Mouse (Mus musculus): ENCODE measurements around the gene Ppp1r14c. TPM values are rescaled to one million over a fixed set of nuclear protein-coding genes. Genes with fewer than 3 reads are reported as not detected.

The Ppp1r14c gene
- polyA plus RNA-seq, 1 experiment from 2014 or later: 302 TPM

DNA sequence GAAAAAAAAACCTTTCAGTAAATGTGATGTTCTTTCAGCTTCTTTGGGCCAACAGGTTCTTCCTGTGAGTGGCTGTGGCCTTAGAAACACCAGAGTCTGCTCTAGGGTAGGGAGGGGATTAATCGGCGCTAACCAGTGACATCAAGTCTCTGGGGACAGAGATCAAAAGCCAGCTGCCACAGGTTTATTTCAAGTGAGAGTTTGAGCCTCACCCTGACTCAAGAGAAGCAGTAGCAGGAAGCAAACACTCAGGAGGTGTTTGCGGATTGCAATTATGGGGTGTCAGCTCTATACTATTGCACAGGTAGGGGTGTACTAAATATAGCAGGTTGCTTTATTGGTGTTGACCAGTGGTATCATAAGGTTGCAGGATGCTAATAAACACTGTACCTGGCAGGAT, 144.6 kb downstream of the Ppp1r14c start:
- WGBS: 48% methylated on average over 3 of the region's 3 CpGs
- H3K9ac ChIP-seq (ENCODE audit: low read length): 0 out of 2 replicates have a peak overlapping the region, but pooled peaks have one; percentile 26
- no peaks in the 10 kb centered on the region for H3K27me3 ChIP-seq (ENCODE audit: control insufficient read depth, insufficient read depth, low read length)
- H3K4me1 ChIP-seq (ENCODE audit: control insufficient read depth, insufficient read depth, low read length): peaks cover 28% of the 10 kb centered on the region
- no peak overlapping the region for H3K4me3 ChIP-seq (ENCODE audit: low read length)
- no peak overlapping the region for H3K4me2 ChIP-seq (ENCODE audit: low read depth, low read length)
- peak overlapping the region; percentile 43 for H3K27ac ChIP-seq (ENCODE audit: low read length)
- no peaks in the 10 kb centered on the region for H3K36me3 ChIP-seq (ENCODE audit: control insufficient read depth, insufficient read depth)
- ATAC-seq (replicated peaks; ENCODE audit: extremely low read depth, insufficient read depth, low FRiP score): no peak
- 0 out of 2 replicates have a peak, but pooled peaks cover 5% of the 10 kb centered on the region for H3K9me3 ChIP-seq (replicated peaks; ENCODE audit: control insufficient read depth, low read length)

GRCm38 (mm10) chr10:3511401-3511800, 145.5 kb downstream of the Ppp1r14c start:
- no peak for ATAC-seq (replicated peaks; ENCODE audit: extremely low read depth, insufficient read depth, low FRiP score)
- no peaks in the 10 kb centered on the region for H3K36me3 ChIP-seq (ENCODE audit: control insufficient read depth, insufficient read depth)
- 72% methylated on average over 3 of the region's 3 CpGs for WGBS
- H3K27me3 ChIP-seq (ENCODE audit: control insufficient read depth, insufficient read depth, low read length): no peaks in the 10 kb centered on the region
- H3K27ac ChIP-seq (ENCODE audit: low read length): no peak overlapping the region
- no peak overlapping the region for H3K4me3 ChIP-seq (ENCODE audit: low read length)
- H3K4me1 ChIP-seq (ENCODE audit: control insufficient read depth, insufficient read depth, low read length): peaks cover 28% of the 10 kb centered on the region
- H3K4me2 ChIP-seq (ENCODE audit: low read depth, low read length): no peak overlapping the region
- H3K9ac ChIP-seq (ENCODE audit: low read length): no peak overlapping the region
- H3K9me3 ChIP-seq (replicated peaks; ENCODE audit: control insufficient read depth, low read length): 0 out of 2 replicates have a peak, but pooled peaks cover 5% of the 10 kb centered on the region

DNA sequence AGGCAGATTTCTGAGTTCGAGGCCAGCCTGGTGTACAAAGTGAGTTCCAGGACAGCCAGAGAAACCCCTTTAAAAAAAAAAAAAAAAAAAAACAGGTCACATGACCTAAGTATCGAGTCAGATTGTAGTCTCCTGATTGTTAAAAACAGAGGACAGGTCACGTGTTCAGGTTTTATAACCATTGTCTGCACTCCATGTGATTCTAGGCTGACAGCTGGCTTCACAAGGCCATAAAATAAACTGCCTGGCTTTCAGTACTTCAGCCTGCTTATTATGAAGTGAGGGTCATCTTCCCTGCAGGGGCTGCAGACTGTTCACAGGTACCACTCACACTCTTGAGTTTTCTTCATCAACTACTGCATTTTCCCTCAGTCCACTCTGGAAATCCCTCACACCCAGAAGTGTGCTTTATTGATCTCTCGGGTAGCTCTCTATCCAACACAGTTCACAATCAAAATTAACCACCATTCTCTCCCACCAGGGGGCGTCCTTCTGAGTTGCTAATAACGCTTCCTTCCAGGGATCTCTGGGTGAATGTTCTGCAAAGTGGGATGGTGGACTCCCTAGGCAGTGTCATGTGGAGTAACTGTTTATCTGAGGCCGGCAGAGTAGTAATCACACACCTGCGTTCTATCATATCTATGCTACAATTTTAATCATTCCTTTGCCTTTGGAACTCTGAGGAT, 146.9 kb downstream of the Ppp1r14c start:
- 72% methylated on average over 8 of the region's 8 CpGs for WGBS
- no peaks in the 10 kb centered on the region for H3K27me3 ChIP-seq (ENCODE audit: control insufficient read depth, insufficient read depth, low read length)
- no peaks in the 10 kb centered on the region for H3K36me3 ChIP-seq (ENCODE audit: control insufficient read depth, insufficient read depth)
- H3K27ac ChIP-seq (ENCODE audit: low read length): no peak overlapping the region
- H3K9ac ChIP-seq (ENCODE audit: low read length): no peak overlapping the region
- ATAC-seq (replicated peaks; ENCODE audit: extremely low read depth, insufficient read depth, low FRiP score): no peak
- H3K4me2 ChIP-seq (ENCODE audit: low read depth, low read length): no peak overlapping the region
- no peaks in the 10 kb centered on the region for H3K9me3 ChIP-seq (replicated peaks; ENCODE audit: control insufficient read depth, low read length)
- H3K4me1 ChIP-seq (ENCODE audit: control insufficient read depth, insufficient read depth, low read length): peaks cover 24% of the 10 kb centered on the region
- H3K4me3 ChIP-seq (ENCODE audit: low read length): no peak overlapping the region

- WGBS: 61% methylated on average over 6 of the region's 6 CpGs
- H3K27me3 ChIP-seq (ENCODE audit: control insufficient read depth, insufficient read depth, low read length): no peaks in the 10 kb centered on the region
- H3K36me3 ChIP-seq (ENCODE audit: control insufficient read depth, insufficient read depth): no peaks in the 10 kb centered on the region
- H3K4me3 ChIP-seq (ENCODE audit: low read length): no peak overlapping the region
- H3K4me1 ChIP-seq (ENCODE audit: control insufficient read depth, insufficient read depth, low read length): peaks cover 15% of the 10 kb centered on the region
- no peaks in the 10 kb centered on the region for H3K9me3 ChIP-seq (replicated peaks; ENCODE audit: control insufficient read depth, low read length)
- H3K9ac ChIP-seq (ENCODE audit: low read length): no peak overlapping the region
- no peak overlapping the region for H3K27ac ChIP-seq (ENCODE audit: low read length)
- H3K4me2 ChIP-seq (ENCODE audit: low read depth, low read length): no peak overlapping the region
- no peak for ATAC-seq (replicated peaks; ENCODE audit: extremely low read depth, insufficient read depth, low FRiP score)
These were observed 148.1 kb downstream of the Ppp1r14c start for GRCm38 (mm10) chr10:3513947-3514346.

Small RNAs within 50 kb of the gene (microRNA-seq; reads per million reads assigned to microRNA genes)
- not detected for gene Gm24482

Other genes starting within 250 kb of the Ppp1r14c start
- gene H60c, start 98.3 kb upstream of the Ppp1r14c start, polyA plus RNA-seq (2015; fragmentation: Nextera tagmentation; extraction: Ambion mirVana): 0.10 TPM in 1 of 2 replicates, not detected in the other
- gene Iyd, start 174.2 kb downstream of the Ppp1r14c start, polyA plus RNA-seq (2015; fragmentation: Nextera tagmentation; extraction: Ambion mirVana): 0.57 and 0.91 TPM in 2 replicates